Mouse (Mus musculus) midbrain, embryonic 15.5 days (tissue): ENCODE measurements around the gene Itsn1. TPM values are rescaled to one million over a fixed set of nuclear protein-coding genes. Genes with fewer than 3 reads are reported as not detected.
A peak's percentile ranks its signal among the peaks of the same experiment; 100 is the strongest.

Experiments
- ATAC-seq: fragments of 200-750 bp; cut with Nextera tagmentation; replicated peaks from 2 replicates; pipeline ENCODE4 v1.8.0; 2017; ENCODE audit warnings: moderate TSS enrichment
- H3K27ac ChIP-seq: fragments of 300-500 bp; sonication (generic); 2 replicates; pipeline ENCODE4 v1.5.1; 2015; ENCODE audit warnings: mild to moderate bottlenecking, inconsistent platforms
- H3K27me3 ChIP-seq: fragments of 300-500 bp; sonication (generic); replicated peaks from 2 replicates; pipeline ENCODE4 v1.6.1; 2015; ENCODE audit warnings: inconsistent platforms
- H3K36me3 ChIP-seq: fragments of 300-500 bp; sonication (generic); replicated peaks from 2 replicates; pipeline ENCODE4 v1.6.1; 2015; ENCODE audit warnings: inconsistent platforms
- H3K4me1 ChIP-seq: fragments of 300-500 bp; sonication (generic); 2 replicates; pipeline ENCODE4 v1.6.1; 2015; ENCODE audit warnings: inconsistent platforms
- H3K4me2 ChIP-seq: fragments of 300-500 bp; sonication (generic); 2 replicates; pipeline ENCODE4 v1.6.1; 2015; ENCODE audit warnings: inconsistent platforms, mild to moderate bottlenecking, moderate library complexity
- H3K4me3 ChIP-seq: fragments of 300-500 bp; sonication (generic); 2 replicates; pipeline ENCODE4 v1.5.1; 2015; ENCODE audit warnings: mild to moderate bottlenecking, inconsistent platforms
- H3K9ac ChIP-seq: fragments of 300-500 bp; sonication (generic); 2 replicates; pipeline ENCODE4 v1.6.1; 2015; ENCODE audit warnings: mild to moderate bottlenecking, inconsistent platforms
- H3K9me3 ChIP-seq: fragments of 300-500 bp; sonication (generic); 2 replicates; pipeline ENCODE4 v1.6.1; 2016; ENCODE audit warnings: inconsistent platforms
- WGBS: fragments of 180-500 bp; shearing (Covaris S2); methylation state at CpG from one replicate; pipeline ENCODE4 v1.1.7; 2015; ENCODE audit warnings: mixed read lengths; 5-methylcytosine and 5-hydroxymethylcytosine counted together
- polyA plus RNA-seq: library from polyadenylated mRNA; unstranded; fragments of >200 nt; fragmentation: Nextera tagmentation; extraction: Ambion mirVana; gene quantifications from 2 replicates; pipeline ENCODE4 v1.2.1, GENCODE M21; 2015

The Itsn1 gene
- polyA plus RNA-seq, 1 experiment from 2014 or later = 63.5 TPM

GRCm38 (mm10) chr16:91762476-91762875 is 33.4 kb downstream of the Itsn1 start:
- no peak for ATAC-seq
- no peaks in the 10 kb centered on the region for H3K9me3 ChIP-seq
- H3K27ac ChIP-seq = no peak overlapping the region; the same call in 1 of the 2 replicates
- no peak overlapping the region for H3K4me2 ChIP-seq
- no peaks in the 10 kb centered on the region for H3K27me3 ChIP-seq
- H3K4me1 ChIP-seq = peaks cover 51% of the 10 kb centered on the region
- H3K36me3 ChIP-seq = no peaks in the 10 kb centered on the region
- 61% methylated on average over 7 of the region's 7 CpGs for WGBS
- H3K9ac ChIP-seq = no peak overlapping the region
- no peak overlapping the region for H3K4me3 ChIP-seq

- Histone ChIP-seq H3K4me2 (no peak overlapping the region), H3K9me3 (no peaks in the 10 kb centered on the region), H3K36me3 (no peaks in the 10 kb centered on the region), H3K9ac (no peak overlapping the region), H3K27me3 (no peaks in the 10 kb centered on the region), H3K4me1 (peaks cover 59% of the 10 kb centered on the region), H3K4me3 (no peak overlapping the region), H3K27ac (no peak overlapping the region)
- no peak for ATAC-seq
- 51% methylated on average over 6 of the region's 6 CpGs for WGBS
Measured at GRCm38 (mm10) chr16:91763975-91764374, 34.9 kb downstream of the Itsn1 start.

GRCm38 (mm10) chr16:91764414-91764813 is 35.3 kb downstream of the Itsn1 start:
- no peaks in the 10 kb centered on the region for H3K27me3 ChIP-seq
- WGBS = 62% methylated on average over 6 of the region's 6 CpGs
- no peak overlapping the region for H3K4me2 ChIP-seq
- H3K9me3 ChIP-seq = no peaks in the 10 kb centered on the region
- H3K9ac ChIP-seq = no peak overlapping the region
- H3K4me1 ChIP-seq = peaks cover 61% of the 10 kb centered on the region
- H3K36me3 ChIP-seq = no peaks in the 10 kb centered on the region
- H3K4me3 ChIP-seq = no peak overlapping the region
- no peak overlapping the region for H3K27ac ChIP-seq
- ATAC-seq = no peak

GRCm38 (mm10) chr16:91765121-91765815 is 36.2 kb downstream of the Itsn1 start:
- Histone ChIP-seq H3K36me3 (no peaks in the 10 kb centered on the region), H3K4me2 (no peak overlapping the region), H3K27me3 (no peaks in the 10 kb centered on the region), H3K9ac (no peak overlapping the region), H3K4me1 (peaks cover 68% of the 10 kb centered on the region), H3K27ac (no peak overlapping the region), H3K9me3 (no peaks in the 10 kb centered on the region), H3K4me3 (no peak overlapping the region)
- ATAC-seq = no peak
- WGBS = 82% methylated on average over 15 of the region's 15 CpGs

- H3K4me1 ChIP-seq = peaks cover 68% of the 10 kb centered on the region
Measured at GRCm38 (mm10) chr16:91765816-91766210, 36.7 kb downstream of the Itsn1 start.

GRCm38 (mm10) chr16:91767165-91767701 is 38.2 kb downstream of the Itsn1 start:
- 88% methylated on average over 11 of the region's 11 CpGs for WGBS
- H3K27ac ChIP-seq = no peak overlapping the region
- no peaks in the 10 kb centered on the region for H3K9me3 ChIP-seq
- H3K4me3 ChIP-seq = no peak overlapping the region
- peaks cover 72% of the 10 kb centered on the region for H3K4me1 ChIP-seq
- no peaks in the 10 kb centered on the region for H3K36me3 ChIP-seq
- H3K9ac ChIP-seq = no peak overlapping the region
- no peak for ATAC-seq
- no peak overlapping the region for H3K4me2 ChIP-seq
- no peaks in the 10 kb centered on the region for H3K27me3 ChIP-seq

More at GRCm38 (mm10) chr16:91765816-91766210, 36.7 kb downstream of the Itsn1 start:
- no peak overlapping the region for H3K27ac ChIP-seq
- no peak overlapping the region for H3K4me3 ChIP-seq
- no peak for ATAC-seq
- H3K9me3 ChIP-seq = no peaks in the 10 kb centered on the region
- WGBS = 88% methylated on average over 15 of the region's 15 CpGs
- H3K36me3 ChIP-seq = no peaks in the 10 kb centered on the region
- no peak overlapping the region for H3K4me2 ChIP-seq
- H3K27me3 ChIP-seq = no peaks in the 10 kb centered on the region
- no peak overlapping the region for H3K9ac ChIP-seq

GRCm38 (mm10) chr16:91768586-91768985 is 39.5 kb downstream of the Itsn1 start:
- no peak for ATAC-seq
- Histone ChIP-seq H3K27me3 (no peaks in the 10 kb centered on the region), H3K27ac (no peak overlapping the region), H3K4me1 (peaks cover 68% of the 10 kb centered on the region), H3K9me3 (no peaks in the 10 kb centered on the region), H3K4me3 (no peak overlapping the region), H3K9ac (no peak overlapping the region), H3K4me2 (no peak overlapping the region), H3K36me3 (no peaks in the 10 kb centered on the region)
- WGBS = 93% methylated on average over 6 of the region's 6 CpGs

- Histone ChIP-seq H3K9ac (no peak overlapping the region), H3K36me3 (no peaks in the 10 kb centered on the region), H3K9me3 (no peaks in the 10 kb centered on the region), H3K4me3 (no peak overlapping the region), H3K27me3 (no peaks in the 10 kb centered on the region), H3K4me1 (peaks cover 59% of the 10 kb centered on the region), H3K4me2 (no peak overlapping the region), H3K27ac (peak overlapping the region; percentile 77; the same call in 1 of the 2 replicates)
- WGBS = 67% methylated on average over 5 of the region's 5 CpGs
- ATAC-seq = no peak
Measured at GRCm38 (mm10) chr16:91769911-91770310, 40.8 kb downstream of the Itsn1 start.

- H3K27me3 ChIP-seq = no peaks in the 10 kb centered on the region
- WGBS = 8% methylated on average over 5 of the region's 5 CpGs
- H3K4me3 ChIP-seq = no peak overlapping the region
- peak overlapping the region; percentile 21; the same call in 1 of the 2 replicates for H3K4me2 ChIP-seq
- H3K9me3 ChIP-seq = no peaks in the 10 kb centered on the region
- no peaks in the 10 kb centered on the region for H3K36me3 ChIP-seq
- H3K9ac ChIP-seq = no peak overlapping the region
- peak; percentile 67 for ATAC-seq
- peaks cover 58% of the 10 kb centered on the region for H3K4me1 ChIP-seq
- H3K27ac ChIP-seq = peak overlapping the region; percentile 77
Measured at GRCm38 (mm10) chr16:91770662-91771061, 41.6 kb downstream of the Itsn1 start.

GRCm38 (mm10) chr16:91771334-91771733 is 42.3 kb downstream of the Itsn1 start:
- H3K4me3 ChIP-seq = no peak overlapping the region
- no peak; the same call in 1 of the 2 replicates for ATAC-seq
- 71% methylated on average over 6 of the region's 6 CpGs for WGBS
- H3K27me3 ChIP-seq = no peaks in the 10 kb centered on the region
- H3K9me3 ChIP-seq = no peaks in the 10 kb centered on the region
- peaks cover 54% of the 10 kb centered on the region for H3K4me1 ChIP-seq
- H3K27ac ChIP-seq = peak overlapping the region; percentile 77
- H3K9ac ChIP-seq = no peak overlapping the region
- H3K36me3 ChIP-seq = no peaks in the 10 kb centered on the region
- no peak overlapping the region for H3K4me2 ChIP-seq

- WGBS = 79% methylated on average over 7 of the region's 7 CpGs
- Histone ChIP-seq H3K27ac (0 out of 2 replicates have a peak overlapping the region, but pooled peaks have one; percentile 28), H3K9me3 (no peaks in the 10 kb centered on the region), H3K4me3 (no peak overlapping the region), H3K27me3 (no peaks in the 10 kb centered on the region), H3K9ac (no peak overlapping the region), H3K4me2 (no peak overlapping the region), H3K4me1 (peaks cover 41% of the 10 kb centered on the region), H3K36me3 (no peaks in the 10 kb centered on the region)
- ATAC-seq = no peak
Measured at GRCm38 (mm10) chr16:91772586-91772985, 43.5 kb downstream of the Itsn1 start.

GRCm38 (mm10) chr16:91779576-91779975 is 50.5 kb downstream of the Itsn1 start:
- no peak for ATAC-seq
- WGBS = 80% methylated on average over 10 of the region's 10 CpGs
- H3K4me3 ChIP-seq = no peak overlapping the region
- no peaks in the 10 kb centered on the region for H3K9me3 ChIP-seq
- H3K4me2 ChIP-seq = no peak overlapping the region
- no peaks in the 10 kb centered on the region for H3K36me3 ChIP-seq
- H3K27me3 ChIP-seq = no peaks in the 10 kb centered on the region
- H3K27ac ChIP-seq = no peak overlapping the region
- no peaks in the 10 kb centered on the region for H3K4me1 ChIP-seq
- no peak overlapping the region for H3K9ac ChIP-seq

GRCm38 (mm10) chr16:91780151-91780550 is 51.1 kb downstream of the Itsn1 start:
- ATAC-seq = no peak
- WGBS = 93% methylated on average over 7 of the region's 7 CpGs

More at GRCm38 (mm10) chr16:91780151-91780550, 51.1 kb downstream of the Itsn1 start:
- H3K4me2 ChIP-seq = no peak overlapping the region
- H3K4me1 ChIP-seq = no peaks in the 10 kb centered on the region
- no peaks in the 10 kb centered on the region for H3K27me3 ChIP-seq
- H3K36me3 ChIP-seq = no peaks in the 10 kb centered on the region
- H3K4me3 ChIP-seq = no peak overlapping the region
- H3K9me3 ChIP-seq = no peaks in the 10 kb centered on the region
- H3K9ac ChIP-seq = no peak overlapping the region
- no peak overlapping the region for H3K27ac ChIP-seq
